Mouse (Mus musculus) G1E (cell line): Measurements from ENCODE around the gene Naa80.

Experiments
- CTCF ChIP-seq: IDR thresholded peaks from 2 replicates; pipeline ENCODE4 v1.5.1; 2012; ENCODE audit warnings: low read depth, low read length, inconsistent platforms, mixed read lengths
- GATA1 ChIP-seq: IDR thresholded peaks from 2 replicates; pipeline ENCODE4 v1.6.1; 2012; ENCODE audit warnings: borderline replicate concordance, low read length, inconsistent platforms, mixed read lengths
- GATA2 ChIP-seq: IDR thresholded peaks from 2 replicates; pipeline ENCODE4 v1.6.1; 2012; ENCODE audit warnings: low read depth, low read length, inconsistent platforms, borderline replicate concordance
- POLR2AphosphoS5 ChIP-seq: IDR thresholded peaks from 2 replicates; pipeline ENCODE4 v1.6.1; 2012; ENCODE audit warnings: low read depth, low read length, inconsistent platforms; ENCODE audit not compliant: insufficient replicate concordance
- TAL1 ChIP-seq: conservative IDR thresholded peaks from 2 replicates; pipeline ENCODE4 v1.6.1; 2012; ENCODE audit warnings: low read depth, low read length, inconsistent platforms, mixed read lengths

- TF ChIP-seq CTCF, result no peak
- no peak for TF ChIP-seq GATA1
- TF ChIP-seq POLR2AphosphoS5, result no peak
- no peak for TF ChIP-seq GATA2
- no peak for TF ChIP-seq TAL1
Measured at GRCm38 (mm10) chr9:107599842-107600241, 21.2 kb downstream of the Naa80 start.
